Mouse (Mus musculus): ENCODE measurements around the gene Map2k6.

Map2k6 gene

DNA sequence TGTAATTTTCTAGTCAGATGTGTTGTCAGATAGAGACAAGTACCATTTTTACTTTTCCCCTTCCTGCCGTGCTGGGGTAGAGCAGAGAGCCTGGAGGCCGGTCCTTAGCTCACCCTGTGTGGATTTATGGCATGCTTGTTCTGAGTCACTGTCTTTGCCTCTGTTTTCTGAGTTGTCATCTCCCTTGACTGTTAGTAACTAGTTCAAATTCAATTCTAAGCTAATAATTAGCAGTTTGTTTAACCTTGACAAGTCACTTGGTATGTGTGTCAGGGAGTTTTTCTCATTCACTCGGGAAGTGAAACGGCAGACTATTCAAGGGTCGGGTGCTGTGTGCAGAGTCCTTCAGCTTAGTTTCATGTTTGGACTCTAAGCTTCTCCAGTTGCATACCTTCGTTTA, 86.2 kb downstream of the Map2k6 start:
- no peak for DNase-seq (ENCODE audit: low spot score in 2 of 2)

- DNase-seq (ENCODE audit: low spot score in 2 of 2): no peak
Measured at GRCm38 (mm10) chr11:110487796-110488195, 88.9 kb downstream of the Map2k6 start.

GRCm38 (mm10) chr11:110488301-110488700, 89.4 kb downstream of the Map2k6 start:
- DNase-seq (ENCODE audit: low spot score in 2 of 2): no peak

GRCm38 (mm10) chr11:110495323-110496060, 96.6 kb downstream of the Map2k6 start:
- DNase-seq (ENCODE audit: low spot score in 2 of 2): no peak

GRCm38 (mm10) chr11:110496061-110496446, 97.1 kb downstream of the Map2k6 start:
- DNase-seq (ENCODE audit: low spot score in 2 of 2): peak in 1 of 2 experiments; percentile 75

DNA sequence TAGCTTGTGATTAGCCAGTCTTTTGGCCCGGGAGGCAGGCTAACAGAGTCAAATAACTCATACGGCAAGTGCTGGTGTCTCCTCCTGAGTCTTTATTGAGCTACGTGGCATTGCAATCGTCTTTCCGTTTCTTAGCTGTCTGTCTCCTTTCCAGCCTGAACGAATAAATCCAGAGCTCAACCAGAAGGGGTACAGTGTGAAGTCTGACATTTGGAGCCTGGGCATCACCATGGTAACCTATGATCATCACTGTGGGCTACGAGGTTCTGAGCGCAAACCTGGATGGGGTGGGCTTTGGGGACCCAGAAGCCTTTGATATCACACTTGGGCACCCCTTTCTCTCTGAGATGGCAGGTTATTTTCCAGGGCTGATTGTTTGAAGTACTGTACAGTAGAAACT, 98.8 kb downstream of the Map2k6 start:
- DNase-seq (ENCODE audit: low spot score in 2 of 2): no peak

DNA sequence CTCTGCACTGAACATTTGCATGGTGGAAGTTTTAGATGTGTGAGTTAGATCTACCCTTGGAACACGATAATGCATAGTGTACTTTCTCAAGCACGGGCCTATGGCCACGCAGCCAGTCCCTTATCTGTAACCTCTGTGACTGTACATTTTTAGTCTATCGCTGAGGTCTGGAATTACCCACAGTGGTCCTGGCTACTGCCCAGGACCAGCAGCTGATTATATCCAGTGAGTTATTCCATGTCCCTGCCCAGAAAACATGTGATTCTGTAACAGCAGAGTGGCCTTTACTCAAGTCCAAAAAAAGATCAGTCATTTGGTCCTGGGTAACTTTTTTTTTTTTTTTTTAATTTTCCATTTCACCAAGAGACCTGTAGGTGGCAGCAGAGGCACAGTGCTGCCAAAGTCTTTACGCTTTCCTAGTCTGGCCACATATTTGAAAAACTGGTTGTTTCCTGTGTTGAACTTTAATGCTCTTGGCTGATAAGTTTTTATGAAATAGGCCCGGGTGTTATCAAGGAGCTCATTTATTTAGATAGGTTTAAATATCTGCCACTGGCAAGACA, 99.8 kb downstream of the Map2k6 start:
- DNase-seq (ENCODE audit: low spot score in 2 of 2): peak in 1 of 2 experiments; percentile 24

DNA sequence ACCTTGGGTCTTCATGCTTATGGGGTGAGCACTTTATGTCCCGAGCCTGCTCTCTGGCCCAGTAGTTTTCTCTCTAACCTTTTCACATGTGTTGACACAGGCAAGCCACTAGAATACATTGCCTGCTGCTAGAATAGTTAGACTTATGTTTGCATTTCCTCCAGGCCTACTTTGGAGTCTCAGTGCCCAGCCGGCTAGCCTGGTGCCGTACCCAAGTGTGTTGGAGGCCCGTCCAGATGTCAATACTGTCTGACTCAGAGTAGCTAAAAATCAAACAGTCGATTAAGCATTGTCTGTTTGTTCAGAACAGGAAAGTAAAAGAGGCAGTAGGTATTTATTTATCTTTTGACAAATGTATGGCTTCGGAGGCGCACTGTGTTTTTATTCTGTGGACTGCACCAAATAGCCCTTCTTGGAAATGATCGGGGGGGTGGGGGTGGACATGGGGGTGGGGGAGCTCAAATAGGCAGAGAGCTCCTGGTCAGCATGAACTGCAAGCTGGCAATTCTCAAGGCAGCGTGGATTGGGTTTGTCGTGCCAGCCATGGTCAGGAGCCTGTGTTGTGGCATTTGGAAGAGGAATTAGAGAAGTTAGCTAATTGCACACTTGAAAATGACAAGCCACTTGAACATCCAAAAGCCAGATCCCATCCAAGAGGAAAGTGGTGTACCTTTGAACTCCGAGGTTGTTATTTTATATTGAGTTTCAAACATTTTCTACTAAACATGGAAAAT, 104.2 kb downstream of the Map2k6 start:
- no peak for DNase-seq (ENCODE audit: low spot score in 2 of 2)

DNA sequence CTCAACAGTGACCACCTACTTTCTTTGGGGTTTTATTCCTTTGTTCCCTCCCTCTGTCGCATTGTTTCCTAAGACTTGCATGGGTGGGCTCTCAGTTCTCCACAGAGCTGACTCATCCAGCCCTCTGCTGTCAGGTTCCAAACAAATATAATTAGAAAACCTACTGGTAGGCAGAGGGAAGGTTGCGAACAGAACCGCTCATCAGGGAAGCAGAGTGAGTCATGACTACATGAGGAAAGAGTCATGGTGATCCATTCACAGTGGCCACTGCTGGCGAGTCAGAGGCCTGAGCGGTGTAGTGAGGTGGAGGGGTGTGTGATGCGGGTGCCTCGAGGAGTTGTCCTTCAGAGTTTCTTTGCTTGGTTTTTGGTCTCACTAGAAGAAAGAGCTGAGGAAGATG, 112.5 kb downstream of the Map2k6 start:
- DNase-seq (ENCODE audit: low spot score in 2 of 2): peak; percentile 37 to 56

DNA sequence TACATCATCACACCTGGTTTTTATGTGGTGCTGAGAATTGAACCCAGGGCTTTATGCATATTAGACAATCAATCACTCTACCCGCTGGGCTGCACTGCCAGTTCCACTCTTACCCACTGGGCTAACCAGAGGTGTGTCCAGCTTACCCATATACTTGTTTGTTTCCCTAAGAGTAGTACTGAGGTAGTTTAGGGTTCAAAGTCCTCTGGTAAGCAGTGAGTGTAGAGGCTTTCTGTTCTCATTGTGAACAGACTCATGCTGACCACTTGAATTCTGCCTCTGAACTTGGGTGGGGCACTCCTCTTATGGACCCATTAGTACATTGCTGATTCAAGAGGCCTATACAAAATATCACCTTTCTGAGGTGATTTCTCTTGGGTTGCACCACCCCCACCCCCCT, 119.7 kb downstream of the Map2k6 start:
- DNase-seq (ENCODE audit: low spot score in 2 of 2): no peak

GRCm38 (mm10) chr11:110522906-110523305, 124.0 kb downstream of the Map2k6 start:
- DNase-seq (ENCODE audit: low spot score in 2 of 2): no peak

DNA sequence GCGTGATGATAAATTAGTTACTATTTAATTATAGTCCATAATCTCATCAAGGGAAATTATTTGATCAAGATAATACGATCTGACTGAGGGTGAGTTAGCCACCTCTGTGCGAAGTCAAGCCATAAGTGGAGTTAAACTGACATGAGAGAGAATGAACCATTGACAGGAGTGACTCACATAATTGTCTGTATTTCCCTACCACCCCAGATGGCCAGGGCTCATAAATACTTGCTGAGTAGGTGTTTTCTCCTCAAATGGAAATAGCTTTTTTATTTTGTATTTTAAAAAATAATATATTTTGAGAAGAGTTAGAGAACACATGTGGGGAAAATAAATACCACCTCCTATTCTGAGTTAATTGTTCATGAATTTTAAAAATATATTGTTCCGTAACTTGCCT, 127.2 kb downstream of the Map2k6 start:
- DNase-seq (ENCODE audit: low spot score in 2 of 2): no peak

DNA sequence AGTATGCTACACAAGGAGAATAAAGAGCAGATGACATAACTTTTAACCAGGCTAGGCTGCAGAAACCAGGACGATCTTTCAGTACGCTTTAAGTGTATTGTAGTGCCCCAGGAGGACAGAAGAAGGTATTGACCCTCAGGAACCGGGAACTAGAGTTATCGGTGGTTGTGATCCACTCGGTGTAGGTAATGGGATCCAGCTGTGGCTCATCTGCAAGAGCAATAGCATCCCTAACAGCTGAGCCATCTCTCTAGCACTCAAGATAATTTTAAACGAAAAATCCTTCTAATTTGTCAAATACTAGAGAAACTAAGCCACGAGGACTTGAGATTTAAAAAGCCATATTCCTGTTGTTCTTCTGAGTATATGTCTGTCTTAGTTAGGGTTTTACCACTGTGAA, 132.2 kb downstream of the Map2k6 start:
- DNase-seq (ENCODE audit: low spot score in 2 of 2): no peak

GRCm38 (mm10) chr11:110534856-110535255, 135.9 kb downstream of the Map2k6 start:
- no peak for DNase-seq (ENCODE audit: low spot score in 2 of 2)

DNA sequence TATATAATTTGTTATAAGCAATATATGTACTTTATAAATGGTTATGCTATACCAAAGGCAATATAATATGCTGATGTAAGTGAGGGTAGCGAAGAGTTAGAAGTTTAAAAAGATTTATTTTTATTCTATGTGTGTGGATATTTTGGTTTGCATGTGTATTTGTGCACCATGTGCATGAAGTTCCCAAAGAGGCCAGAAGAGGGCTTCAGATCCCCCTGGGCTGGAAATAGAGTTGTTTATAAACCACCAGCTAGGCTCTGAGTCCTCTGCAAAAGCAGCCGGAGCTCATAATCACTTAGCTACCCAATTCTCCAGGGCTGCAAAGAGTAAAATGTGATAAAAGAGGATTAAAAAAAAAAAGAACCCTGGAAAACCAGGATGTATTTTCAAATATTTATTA, 137.6 kb downstream of the Map2k6 start:
- no peak for DNase-seq (ENCODE audit: low spot score in 2 of 2)

- DNase-seq (ENCODE audit: low spot score in 2 of 2): peak in 1 of 2 experiments; percentile 89
Measured at GRCm38 (mm10) chr11:110537602-110538001, 138.7 kb downstream of the Map2k6 start.

GRCm38 (mm10) chr11:110538206-110538605, 139.3 kb downstream of the Map2k6 start:
- no peak for DNase-seq (ENCODE audit: low spot score in 2 of 2)

DNA sequence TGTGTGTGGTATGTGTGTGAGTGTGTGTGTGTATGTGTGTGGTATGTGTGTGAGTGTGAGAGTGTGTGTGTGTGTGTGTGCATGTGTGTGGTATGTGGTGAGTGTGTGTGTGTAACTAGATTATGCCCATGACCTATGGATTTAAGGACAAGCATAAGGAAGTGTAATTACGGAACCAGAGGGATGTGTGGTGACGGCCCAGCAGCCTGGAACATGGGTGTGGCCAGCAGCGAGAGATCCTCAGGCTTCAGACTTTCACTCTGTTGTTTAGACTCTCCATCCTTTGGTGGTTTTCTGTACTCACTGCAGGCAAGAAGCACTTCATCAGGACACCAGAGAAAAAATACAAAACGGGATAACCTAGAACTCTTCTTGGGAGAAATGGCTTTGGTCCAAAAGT, 143.0 kb downstream of the Map2k6 start:
- DNase-seq (ENCODE audit: low spot score in 2 of 2): no peak

GRCm38 (mm10) chr11:110544419-110545210, 145.7 kb downstream of the Map2k6 start:
- no peak for DNase-seq (ENCODE audit: low spot score in 2 of 2)

DNA sequence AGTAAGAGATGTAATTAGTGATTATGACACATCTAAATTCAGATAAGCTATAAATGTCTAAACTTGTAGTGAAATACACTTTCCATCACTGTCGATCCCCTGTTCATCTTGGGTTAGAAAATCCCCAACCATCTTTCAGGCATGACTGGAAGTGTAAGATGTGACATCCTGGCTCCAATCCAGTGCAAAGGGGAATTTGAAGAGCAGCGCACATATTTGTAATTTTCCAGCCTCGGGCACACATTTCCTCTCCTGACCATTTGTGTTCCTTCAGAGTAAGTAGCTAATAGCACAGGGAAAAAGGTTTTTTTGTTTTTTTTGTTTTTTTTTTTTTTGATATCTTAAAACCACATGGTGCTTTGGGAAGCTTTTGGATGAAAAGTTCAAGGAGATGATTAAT, 146.5 kb downstream of the Map2k6 start:
- DNase-seq (ENCODE audit: low spot score in 2 of 2): no peak

GRCm38 (mm10) chr11:110551471-110551967, 152.6 kb downstream of the Map2k6 start:
- no peak for DNase-seq (ENCODE audit: low spot score in 2 of 2)
